Mouse (Mus musculus) hindbrain, embryonic 12.5 days (tissue): ENCODE results near the gene Dchs2. TPM values are rescaled to one million over a fixed set of nuclear protein-coding genes. Genes with fewer than 3 reads are reported as not detected.

Experiments
- ATAC-seq: fragments of 200-750 bp; cut with Nextera tagmentation; 2 replicates; pipeline ENCODE4 v1.8.0; 2017; ENCODE audit warnings: moderate TSS enrichment; ENCODE audit not compliant: low FRiP score
- H3K27ac ChIP-seq: fragments of 300-500 bp; sonication (generic); 2 replicates; pipeline ENCODE4 v1.5.1; 2016; ENCODE audit warnings: mild to moderate bottlenecking
- H3K27me3 ChIP-seq: fragments of 300-500 bp; sonication (generic); 2 replicates; pipeline ENCODE4 v1.6.1; 2016; ENCODE audit warnings: mild to moderate bottlenecking
- H3K36me3 ChIP-seq: fragments of 300-500 bp; sonication (generic); 2 replicates; pipeline ENCODE4 v1.6.1; 2016; ENCODE audit warnings: mild to moderate bottlenecking
- H3K4me1 ChIP-seq: fragments of 300-500 bp; sonication (generic); 2 replicates; pipeline ENCODE4 v1.6.1; 2016
- H3K4me2 ChIP-seq: fragments of 300-500 bp; sonication (generic); replicated peaks from 2 replicates; pipeline ENCODE4 v1.6.1; 2016; ENCODE audit warnings: mild to moderate bottlenecking
- H3K4me3 ChIP-seq: fragments of 300-500 bp; sonication (generic); 2 replicates; pipeline ENCODE4 v1.5.1; 2016; ENCODE audit warnings: mild to moderate bottlenecking
- H3K9ac ChIP-seq: fragments of 300-500 bp; sonication (generic); 2 replicates; pipeline ENCODE4 v1.6.1; 2016; ENCODE audit warnings: mild to moderate bottlenecking, moderate library complexity
- H3K9me3 ChIP-seq: fragments of 300-500 bp; sonication (generic); replicated peaks from 2 replicates; pipeline ENCODE4 v1.6.1; 2016; ENCODE audit warnings: mild to moderate bottlenecking
- WGBS: fragments of 180-500 bp; shearing (Covaris S2); methylation state at CpG from one replicate; pipeline ENCODE4 v1.1.7; 2016; 5-methylcytosine and 5-hydroxymethylcytosine counted together
- polyA plus RNA-seq: library from polyadenylated mRNA; unstranded; fragments of >200 nt; fragmentation: Nextera tagmentation; extraction: Ambion mirVana; gene quantifications from 2 replicates; pipeline ENCODE4 v1.2.1, GENCODE M21; 2016

Dchs2 gene
- polyA plus RNA-seq, 1 experiment from 2014 or later = 1.3 TPM

DNA sequence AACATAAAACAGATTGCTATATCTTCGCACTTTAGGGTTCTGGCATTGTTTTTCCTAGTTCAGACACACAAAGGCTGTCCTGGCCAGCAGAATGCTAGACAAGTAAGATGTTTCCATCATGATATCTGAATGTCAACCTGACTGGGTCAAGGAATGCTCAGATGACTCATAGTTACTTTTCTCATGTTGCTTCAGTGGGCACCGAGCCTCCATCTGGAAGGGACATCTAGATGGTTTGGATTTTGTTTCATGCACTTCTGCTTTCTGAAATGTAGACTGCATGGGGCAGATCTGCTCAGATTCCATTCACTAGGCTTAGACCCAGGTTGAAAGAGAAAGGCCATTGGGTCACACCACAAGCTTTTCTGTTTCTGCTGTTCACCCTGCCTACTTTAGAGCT, 242.1 kb downstream of the Dchs2 start:
- Histone ChIP-seq H3K36me3 (no peaks in the 10 kb centered on the region), H3K9me3 (no peaks in the 10 kb centered on the region), H3K27ac (no peak overlapping the region), H3K4me1 (no peaks in the 10 kb centered on the region), H3K27me3 (no peaks in the 10 kb centered on the region), H3K4me2 (no peak overlapping the region), H3K4me3 (no peak overlapping the region), H3K9ac (no peak overlapping the region)
- no peak for ATAC-seq
- 91% methylated on average over 2 of the region's 2 CpGs for WGBS

DNA sequence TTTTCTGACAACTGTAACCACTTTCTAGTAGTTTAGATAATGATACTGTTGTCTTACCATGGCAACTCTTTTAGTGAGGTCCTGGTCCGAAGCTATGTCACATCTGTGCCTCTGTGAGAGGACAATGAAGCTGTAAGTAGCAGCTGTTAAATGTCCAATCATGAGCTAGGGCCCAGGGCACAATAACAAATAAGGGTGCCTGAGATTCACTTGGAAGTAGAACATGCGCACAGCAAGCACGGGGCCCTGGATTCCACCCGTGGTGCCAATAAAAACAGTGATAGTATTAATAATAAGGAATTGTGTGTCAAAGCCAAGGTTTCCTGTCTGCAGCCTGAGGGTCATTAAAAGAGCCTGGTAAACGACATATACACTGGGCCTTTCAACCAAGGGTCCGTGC, 246.6 kb downstream of the Dchs2 start:
- H3K27me3 ChIP-seq = no peaks in the 10 kb centered on the region
- H3K4me1 ChIP-seq = no peaks in the 10 kb centered on the region
- WGBS = 79% methylated on average over 6 of the region's 6 CpGs
- H3K4me3 ChIP-seq = no peak overlapping the region
- no peaks in the 10 kb centered on the region for H3K36me3 ChIP-seq
- H3K4me2 ChIP-seq = no peak overlapping the region
- no peak for ATAC-seq
- H3K9ac ChIP-seq = no peak overlapping the region
- H3K27ac ChIP-seq = no peak overlapping the region
- H3K9me3 ChIP-seq = no peaks in the 10 kb centered on the region

DNA sequence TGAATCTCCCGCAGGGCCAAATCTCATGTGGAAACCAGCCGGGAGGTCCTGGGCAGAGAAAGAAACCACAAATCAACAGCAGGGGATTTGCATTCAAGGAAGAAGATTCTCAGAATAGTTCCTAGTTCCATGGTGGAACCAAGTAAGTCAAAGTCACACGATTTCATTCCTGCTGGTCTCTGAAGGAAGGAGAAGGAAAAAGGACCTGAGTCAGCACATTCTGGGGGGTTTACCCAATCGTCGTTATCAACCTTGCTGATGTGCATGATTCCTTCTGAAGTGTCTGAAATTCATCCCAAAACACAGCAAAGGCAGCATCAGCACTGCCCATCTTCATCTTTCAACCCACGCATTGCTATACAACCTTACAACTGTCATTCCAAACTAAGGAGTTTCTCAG, 249.1 kb downstream of the Dchs2 start:
- Histone ChIP-seq H3K4me1 (no peaks in the 10 kb centered on the region), H3K9me3 (no peaks in the 10 kb centered on the region), H3K27ac (no peak overlapping the region), H3K27me3 (no peaks in the 10 kb centered on the region), H3K9ac (no peak overlapping the region), H3K4me2 (no peak overlapping the region), H3K4me3 (no peak overlapping the region), H3K36me3 (no peaks in the 10 kb centered on the region)
- ATAC-seq = no peak
- WGBS = 96% methylated on average over 6 of the region's 6 CpGs

Other genes starting within 250 kb of the Dchs2 start
- 0.04 and 0.10 TPM in 2 replicates for gene Lrat, start 224.0 kb upstream of the Dchs2 start, polyA plus RNA-seq
- gene Fgg, start 120.2 kb upstream of the Dchs2 start, polyA plus RNA-seq = not detected in 2 replicates
- gene Fga, start 101.9 kb upstream of the Dchs2 start, polyA plus RNA-seq = not detected in 2 replicates
- gene Fgb, start 78.1 kb upstream of the Dchs2 start, polyA plus RNA-seq = not detected in 2 replicates
- gene Plrg1, start 72.4 kb upstream of the Dchs2 start, polyA plus RNA-seq = 105 and 106 TPM in 2 replicates